Comparison of ENCODE assay signal across 8 mouse cellular contexts in the genomic region with DNA sequence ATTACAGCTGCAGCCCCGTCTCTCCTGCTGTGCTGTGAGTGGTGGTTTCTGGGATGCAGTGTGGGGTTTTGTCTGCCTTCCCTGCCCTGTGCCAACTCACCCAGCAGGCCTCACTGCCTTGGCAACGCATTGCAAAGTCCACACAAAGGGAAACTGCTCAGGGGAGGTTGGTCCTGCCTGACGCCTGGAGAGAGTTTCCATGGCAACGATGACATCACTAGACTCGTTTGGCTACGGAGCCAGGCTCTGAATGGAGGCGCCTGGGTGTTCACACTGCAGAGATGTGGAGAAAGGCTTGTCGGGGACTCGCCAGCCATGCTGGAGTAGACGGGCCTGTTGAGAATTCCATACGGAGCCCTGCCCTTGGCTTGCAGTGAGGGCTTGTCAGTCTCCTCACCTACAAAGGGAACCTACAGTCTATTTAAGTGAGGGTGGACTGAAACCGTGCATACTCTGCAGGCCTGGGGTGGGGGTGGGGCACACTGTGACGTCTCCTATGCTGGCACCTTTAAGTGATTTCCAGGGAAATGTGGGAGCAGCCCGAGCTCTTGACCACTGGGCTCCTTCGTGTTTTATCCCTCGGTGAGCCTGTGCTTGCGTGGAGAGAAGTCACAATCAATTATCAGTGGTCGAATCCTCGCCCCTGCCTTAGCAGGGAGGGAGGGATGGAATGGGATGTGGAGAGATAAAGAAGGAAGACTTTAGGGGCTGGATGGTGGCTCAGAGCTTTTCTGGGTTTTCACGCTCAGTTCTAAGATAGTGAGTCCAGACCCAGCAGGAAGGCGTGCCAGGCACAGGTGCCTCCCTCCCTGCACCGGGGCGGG. TPM values are rescaled to one million over a fixed set of nuclear protein-coding genes. Genes with fewer than 3 reads are reported as not detected.
DNase-seq lines count a peak whose midpoint lies in the region; ATAC-seq and TF ChIP-seq lines count a peak whose summit lies in the region.

No protein-coding gene starts in this region.

- TF ChIP-seq EP300 in liver, postnatal 0 days (IDR thresholded peaks at IDR 0.05; ENCODE audit: low read depth), result no peak

- H3K4me2 ChIP-seq in forebrain, embryonic 15.5 days (replicated peaks), result peak overlapping the region; percentile 46
- peak overlapping the region; percentile 70 for H3K4me2 ChIP-seq in liver, postnatal 0 days (ENCODE audit: low read depth, low read length)
- H3K4me2 ChIP-seq in neural tube, embryonic 12.5 days (replicated peaks), result peak overlapping the region; percentile 54

- peak overlapping the region; percentile 28 for H3K4me3 ChIP-seq in forebrain, embryonic 15.5 days
- peak overlapping the region; percentile 31; the same call in 1 of the 2 replicates for H3K4me3 ChIP-seq in liver, postnatal 0 days (ENCODE audit: low read depth, low read length)
- peak overlapping the region; percentile 9; the same call in 1 of the 2 replicates for H3K4me3 ChIP-seq in neural tube, embryonic 12.5 days

- no peaks in the 10 kb centered on the region for H3K27me3 ChIP-seq in forebrain, embryonic 15.5 days
- H3K27me3 ChIP-seq in liver, postnatal 0 days (ENCODE audit: insufficient read depth, low read length), result no peaks in the 10 kb centered on the region
- H3K27me3 ChIP-seq in neural tube, embryonic 12.5 days (replicated peaks), result no peaks in the 10 kb centered on the region

- H3K9me3 ChIP-seq in forebrain, embryonic 15.5 days, result no peaks in the 10 kb centered on the region
- H3K9me3 ChIP-seq in liver, postnatal 0 days (ENCODE audit: low read length), result no peaks in the 10 kb centered on the region
- no peaks in the 10 kb centered on the region for H3K9me3 ChIP-seq in neural tube, embryonic 12.5 days

- 1% methylated on average over 23 of the region's 23 CpGs for WGBS in forebrain, embryonic 15.5 days
- WGBS in liver, postnatal 0 days (ENCODE audit: insufficient replicate concordance), result 13% methylated on average over 22 of the region's 23 CpGs
- 5% methylated on average over 23 of the region's 23 CpGs for WGBS in neural tube, embryonic 12.5 days

- H3K27ac ChIP-seq in forebrain, embryonic 15.5 days (replicated peaks), result peak overlapping the region; percentile 100
- peak overlapping the region; percentile 97 for H3K27ac ChIP-seq in liver, postnatal 0 days (ENCODE audit: low read depth)
- H3K27ac ChIP-seq in neural tube, embryonic 12.5 days, result peak overlapping the region; percentile 98

- H3K4me1 ChIP-seq in forebrain, embryonic 15.5 days, result peaks cover 43% of the 10 kb centered on the region
- peaks cover 19% of the 10 kb centered on the region for H3K4me1 ChIP-seq in liver, postnatal 0 days (ENCODE audit: insufficient read depth)
- H3K4me1 ChIP-seq in neural tube, embryonic 12.5 days, result peaks cover 48% of the 10 kb centered on the region

- H3K36me3 ChIP-seq in forebrain, embryonic 15.5 days, result no peaks in the 10 kb centered on the region
- no peaks in the 10 kb centered on the region for H3K36me3 ChIP-seq in liver, postnatal 0 days (replicated peaks; ENCODE audit: insufficient read depth, low read length)
- no peaks in the 10 kb centered on the region for H3K36me3 ChIP-seq in neural tube, embryonic 12.5 days

- no peak for TF ChIP-seq CTCF in liver, postnatal 0 days (IDR thresholded peaks at IDR 0.05; ENCODE audit: low read depth)

- DNase-seq in ES-CJ7 (ENCODE audit: low read depth, low spot score), result peak; percentile 95
- peak; percentile 89 for DNase-seq in heart, postnatal 4 days
- peak; percentile 95 to 98 for DNase-seq in layer of hippocampus, adult 18-20 months (ENCODE audit: low spot score in 2 of 2)
- DNase-seq in liver, postnatal 0 days, result peak; percentile 69
- DNase-seq in urinary bladder, postnatal 14 days (ENCODE audit: low spot score), result peak; percentile 88

- peak; percentile 86 for ATAC-seq in cerebellum, adult (ENCODE audit: insufficient number of reproducible peaks, low FRiP score, low TSS enrichment)
- peak; percentile 98 for ATAC-seq in forebrain, embryonic 15.5 days (replicated peaks)
- peak; percentile 66 for ATAC-seq in liver, postnatal 0 days
- peak; percentile 97 for ATAC-seq in neural tube, embryonic 12.5 days (ENCODE audit: low FRiP score, low read depth)

- H3K9ac ChIP-seq in forebrain, embryonic 15.5 days (replicated peaks), result peak overlapping the region; percentile 51
- peak overlapping the region; percentile 34 for H3K9ac ChIP-seq in liver, postnatal 0 days (replicated peaks)
- peak overlapping the region; percentile 46 for H3K9ac ChIP-seq in neural tube, embryonic 12.5 days

RNA-seq across cellular contexts. Expression of gene Tob1, which starts 50.6 kb away (rescaled TPM):
- 45.8 and 46.5 TPM in 2 replicates for polyA plus RNA-seq in forebrain, embryonic 15.5 days (2015; fragmentation: Nextera tagmentation; extraction: Ambion mirVana)
- 10 to 100 TPM; 62.2 to 69.9 TPM for total RNA-seq in heart, postnatal 4 days (2021)
- 10 to 100 TPM; 46.3 to 48.6 TPM for total RNA-seq in layer of hippocampus, adult 18-20 months (2021)
- polyA plus RNA-seq in liver, postnatal 0 days (2015; fragmentation: Nextera tagmentation; extraction: Ambion mirVana), result 47.8 and 53.1 TPM in 2 replicates
- polyA plus RNA-seq in neural tube, embryonic 12.5 days (2016; fragmentation: Nextera tagmentation; extraction: Ambion mirVana), result 41.7 and 43.3 TPM in 2 replicates

Comparison
In these comparisons a context has a peak if more than half of its experiments do, and no peak if none do; other contexts are left out.
1. Peak in every context shown above with its lines: DNase-seq, ATAC-seq, H3K4me3 ChIP-seq and H3K27ac ChIP-seq.